Mouse (Mus musculus) stomach, postnatal 0 days (tissue): ENCODE measurements around the gene Kcnc4. TPM values are rescaled to one million over a fixed set of nuclear protein-coding genes. Genes with fewer than 3 reads are reported as not detected.

Experiments
- ATAC-seq: fragments of 200-750 bp; cut with Nextera tagmentation; 2 replicates; pipeline ENCODE4 v1.8.0; 2017; ENCODE audit not compliant: low FRiP score, low TSS enrichment
- DNase-seq: peaks from one replicate; pipeline ENCODE4 v3.0.0-alpha.2; 2016; ENCODE audit warnings: low spot score
- H3K27ac ChIP-seq: fragments of 300-500 bp; sonication (generic); replicated peaks from 2 replicates; pipeline ENCODE4 v1.5.1; 2014; ENCODE audit warnings: mild to moderate bottlenecking, control low read depth
- H3K27me3 ChIP-seq: fragments of 300-500 bp; sonication (generic); 2 replicates; pipeline ENCODE4 v1.6.1; 2014; ENCODE audit warnings: low read length; ENCODE audit not compliant: control insufficient read depth, insufficient read depth
- H3K36me3 ChIP-seq: fragments of 300-500 bp; sonication (generic); 2 replicates; pipeline ENCODE4 v1.6.1; 2014; ENCODE audit warnings: low read length, mixed read lengths; ENCODE audit not compliant: control insufficient read depth, insufficient read depth
- H3K4me1 ChIP-seq: fragments of 300-500 bp; sonication (generic); replicated peaks from 2 replicates; pipeline ENCODE4 v1.6.1; 2014; ENCODE audit warnings: antibody characterized with exemption; ENCODE audit not compliant: control insufficient read depth, insufficient read depth
- H3K4me2 ChIP-seq: fragments of 300-500 bp; sonication (generic); replicated peaks from 2 replicates; pipeline ENCODE4 v1.6.1; 2014; ENCODE audit warnings: low read depth, mild to moderate bottlenecking, control low read depth, moderate library complexity
- H3K4me3 ChIP-seq: fragments of 300-500 bp; sonication (generic); 2 replicates; pipeline ENCODE4 v1.5.1; 2014; ENCODE audit warnings: low read depth, low read length, control low read depth
- H3K9ac ChIP-seq: fragments of 300-500 bp; sonication (generic); 2 replicates; pipeline ENCODE4 v1.6.1; 2014; ENCODE audit warnings: mild to moderate bottlenecking, low read length, control low read depth, mixed read lengths
- H3K9me3 ChIP-seq: fragments of 300-500 bp; sonication (generic); 2 replicates; pipeline ENCODE4 v1.6.1; 2016; ENCODE audit warnings: low read length; ENCODE audit not compliant: control insufficient read depth
- CTCF ChIP-seq: IDR thresholded peaks from 2 replicates; pipeline ENCODE4 v1.5.1; 2016; ENCODE audit warnings: antibody characterized with exemption, low read depth, mild to moderate bottlenecking, moderate library complexity
- EP300 ChIP-seq: optimal IDR thresholded peaks from 2 replicates; pipeline ENCODE3; 2016; ENCODE audit warnings: antibody characterized with exemption
- WGBS: fragments of 180-500 bp; shearing (Covaris S2); extraction: QIAGEN DNeasy Blood & Tissue Kit; methylation state at CpG from one replicate; pipeline ENCODE4 v1.1.7; 2014; 5-methylcytosine and 5-hydroxymethylcytosine counted together
- polyA plus RNA-seq: library from polyadenylated mRNA; unstranded; fragments of >200 nt; fragmentation: Nextera tagmentation; extraction: Ambion mirVana; gene quantifications from 2 replicates; pipeline ENCODE4 v1.2.1, GENCODE M21; 2015

Gene Kcnc4
- polyA plus RNA-seq, 1 experiment from 2014 or later = 0.12 TPM

DNA sequence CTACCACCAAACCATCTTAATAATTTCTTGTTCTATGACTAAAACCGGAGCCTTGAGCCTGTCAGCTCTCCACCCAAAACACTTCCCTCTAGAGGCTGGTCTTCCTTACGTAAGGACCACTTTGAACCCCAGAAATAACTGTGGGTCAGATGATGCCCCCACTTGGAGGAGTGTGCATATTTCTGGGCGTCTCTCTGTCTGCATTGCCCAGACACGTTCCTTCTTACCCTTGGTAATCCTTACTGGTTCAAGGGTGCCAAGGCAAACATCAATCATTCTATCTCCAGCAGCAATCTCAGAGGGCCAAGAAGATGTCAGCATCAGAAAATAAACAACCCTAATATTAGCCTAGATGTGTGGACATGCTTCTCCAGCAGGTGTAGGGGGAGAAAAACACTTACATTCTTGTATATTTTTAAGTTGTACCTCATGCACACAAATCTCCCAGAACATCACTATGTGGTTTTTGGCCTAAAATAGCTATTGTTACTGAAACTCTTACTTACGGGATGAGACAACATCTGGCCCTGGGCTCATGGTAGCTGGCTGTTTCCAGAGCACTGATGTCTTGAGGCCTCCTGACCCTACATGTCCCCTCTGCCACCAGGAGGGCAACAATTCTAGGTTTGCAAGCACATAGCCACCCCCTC lies 59.2 kb downstream of the Kcnc4 start:
- DNase-seq (no peak), ATAC-seq (no peak)
- no peaks in the 10 kb centered on the region for H3K9me3 ChIP-seq
- no peaks in the 10 kb centered on the region for H3K4me1 ChIP-seq
- no peak overlapping the region for H3K4me2 ChIP-seq
- no peaks in the 10 kb centered on the region for H3K27me3 ChIP-seq
- TF ChIP-seq CTCF (no peak), EP300 (no peak)
- no peak overlapping the region for H3K27ac ChIP-seq
- no peak overlapping the region for H3K9ac ChIP-seq
- no peak overlapping the region for H3K4me3 ChIP-seq
- no peaks in the 10 kb centered on the region for H3K36me3 ChIP-seq
- WGBS = 63% methylated on average over 5 of the region's 5 CpGs

DNA sequence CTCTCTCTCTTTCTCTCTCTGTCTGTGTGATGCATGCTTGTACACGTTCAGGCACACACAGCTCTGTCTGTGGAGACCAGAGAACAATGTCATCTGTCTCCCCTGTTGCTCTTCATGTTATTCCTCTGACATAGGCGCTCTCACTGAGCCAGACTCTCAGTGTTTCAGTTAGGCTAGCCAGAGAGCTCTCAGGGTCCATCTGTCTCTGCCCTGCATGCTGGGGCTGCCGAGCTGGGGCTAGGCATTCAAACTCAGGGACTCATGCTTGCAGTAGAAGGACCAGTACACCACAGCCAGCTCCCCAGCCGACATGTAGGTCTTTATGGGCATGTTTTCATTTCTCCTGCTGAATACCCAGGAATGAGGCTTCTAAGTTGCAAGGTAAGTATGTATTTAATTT lies 68.2 kb downstream of the Kcnc4 start:
- TF ChIP-seq CTCF (no peak), EP300 (no peak)
- Histone ChIP-seq H3K27ac (no peak overlapping the region), H3K9me3 (no peaks in the 10 kb centered on the region), H3K4me1 (no peaks in the 10 kb centered on the region), H3K4me3 (no peak overlapping the region), H3K36me3 (no peaks in the 10 kb centered on the region), H3K4me2 (no peak overlapping the region), H3K9ac (no peak overlapping the region), H3K27me3 (no peaks in the 10 kb centered on the region)
- 43% methylated on average over 4 of the region's 4 CpGs for WGBS
- no peak for ATAC-seq
- no peak for DNase-seq

Other genes starting within 250 kb of the Kcnc4 start
- 69,611 and 75,506 TPM in 2 replicates for gene Cym, start 237.8 kb downstream of the Kcnc4 start, polyA plus RNA-seq
- 28.1 and 32.7 TPM in 2 replicates for gene A630076J17Rik, start 228.9 kb downstream of the Kcnc4 start, polyA plus RNA-seq
- gene Prok1, start 219.8 kb downstream of the Kcnc4 start, polyA plus RNA-seq = 10.5 and 11.3 TPM in 2 replicates
- 186 and 189 TPM in 2 replicates for gene Lamtor5, start 180.7 kb downstream of the Kcnc4 start, polyA plus RNA-seq
- gene Slc16a4, start 168.3 kb downstream of the Kcnc4 start, polyA plus RNA-seq = 1.9 and 2.1 TPM in 2 replicates
- gene Rbm15, start 125.9 kb downstream of the Kcnc4 start, polyA plus RNA-seq = 6.0 and 6.6 TPM in 2 replicates
- 1.7 and 2.1 TPM in 2 replicates for gene Slc6a17, start 58.5 kb upstream of the Kcnc4 start, polyA plus RNA-seq
- gene Ubl4b, start 95.5 kb upstream of the Kcnc4 start, polyA plus RNA-seq = not detected in 2 replicates
- gene Alx3, start 135.5 kb upstream of the Kcnc4 start, polyA plus RNA-seq = not detected in 2 replicates
- not detected in 2 replicates for gene Gm10961, start 171.8 kb upstream of the Kcnc4 start, polyA plus RNA-seq
- 25.4 and 26.1 TPM in 2 replicates for gene Strip1, start 172.1 kb upstream of the Kcnc4 start, polyA plus RNA-seq
- gene Ahcyl1, start 237.0 kb upstream of the Kcnc4 start, polyA plus RNA-seq = 39.8 and 41.4 TPM in 2 replicates